18 mouse cellular contexts compared by ENCODE assay signal in the genomic region with DNA sequence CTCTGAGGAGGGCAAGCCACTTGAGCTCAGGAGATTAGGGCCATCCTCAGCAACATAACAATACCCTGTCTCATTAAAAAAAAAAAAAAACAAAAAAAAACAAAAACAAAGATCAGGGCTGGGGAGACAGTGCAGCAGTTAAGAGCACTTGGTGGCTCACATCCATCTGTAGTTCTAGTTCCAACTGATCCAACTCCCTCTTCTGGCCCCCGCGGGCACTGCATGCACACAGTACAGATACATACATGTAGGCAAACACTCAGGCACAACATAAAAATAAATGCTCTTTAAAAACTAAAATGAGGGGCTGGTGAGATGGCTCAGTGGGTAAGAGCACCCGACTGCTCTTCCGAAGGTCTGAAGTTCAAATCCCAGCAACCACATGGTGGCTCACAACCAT. TPM values are rescaled to one million over a fixed set of nuclear protein-coding genes. Genes with fewer than 3 reads are reported as not detected.
DNase-seq lines count a peak whose midpoint lies in the region; ATAC-seq and TF ChIP-seq lines count a peak whose summit lies in the region.
"Had no signal": no experiment of that assay in that cellular context is flagged by ENCODE, and none has a peak within 500 bp of the region (broad histone marks: within the 10 kb centered on the region; RNA-seq: fewer than 3 reads in every experiment).

No protein-coding gene starts in this region.

- 80% methylated on average over 4 of the region's 4 CpGs for WGBS in liver, embryonic 14.5 days (ENCODE audit: insufficient replicate concordance)
- 91% methylated on average over 4 of the region's 4 CpGs for WGBS in liver, embryonic 11.5 days
- 97% methylated on average over 4 of the region's 4 CpGs for WGBS in thymus, adult 2 months

- no peak overlapping the region for H3K27ac ChIP-seq in liver, embryonic 14.5 days
- no peak overlapping the region for H3K27ac ChIP-seq in liver, embryonic 11.5 days (ENCODE audit: low read depth, low read length)
- H3K27ac ChIP-seq in thymus, adult 2 months (ENCODE audit: control insufficient read depth, insufficient read depth, low read length) = no peak overlapping the region
- H3K27ac ChIP-seq: forebrain, embryonic 12.5 days; hindbrain, embryonic 15.5 days; midbrain, embryonic 12.5 days had no signal

- no peak for TF ChIP-seq EP300 in liver, embryonic 14.5 days (IDR thresholded peaks at IDR 0.05; ENCODE audit: low read depth)

- H3K4me2 ChIP-seq in liver, embryonic 14.5 days (ENCODE audit: low read depth) = no peak overlapping the region
- no peak overlapping the region for H3K4me2 ChIP-seq in liver, embryonic 11.5 days
- H3K4me2 ChIP-seq: forebrain, embryonic 12.5 days; heart, embryonic 11.5 days; hindbrain, embryonic 15.5 days; midbrain, embryonic 12.5 days had no signal

- no peak overlapping the region for H3K4me3 ChIP-seq in liver, embryonic 14.5 days (ENCODE audit: insufficient read depth in 1 of 2, low read depth in 2 of 2, low read length in 2 of 2)
- no peak overlapping the region for H3K4me3 ChIP-seq in liver, embryonic 11.5 days (ENCODE audit: low read depth, low read length)
- H3K4me3 ChIP-seq in thymus, adult 2 months (ENCODE audit: control insufficient read depth, insufficient read depth, low read length) = no peak overlapping the region
- H3K4me3 ChIP-seq: forebrain, embryonic 12.5 days; hindbrain, embryonic 15.5 days; midbrain, embryonic 12.5 days; myocyte had no signal

- no peaks in the 10 kb centered on the region for H3K27me3 ChIP-seq in liver, embryonic 14.5 days (ENCODE audit: control insufficient read depth, insufficient read depth, low read length)
- H3K27me3 ChIP-seq in liver, embryonic 11.5 days (replicated peaks; ENCODE audit: control insufficient read depth, insufficient read depth, low read length) = no peaks in the 10 kb centered on the region
- no peaks in the 10 kb centered on the region for H3K27me3 ChIP-seq in thymus, adult 2 months (ENCODE audit: control insufficient read depth, insufficient read depth, low read length)
- H3K27me3 ChIP-seq: forebrain, embryonic 12.5 days; hindbrain, embryonic 15.5 days; midbrain, embryonic 12.5 days had no signal

- ATAC-seq in CD4-positive, CD25-positive, alpha-beta regulatory T cell, adult 4 months = no peak
- no peak for ATAC-seq in liver, embryonic 14.5 days (ENCODE audit: insufficient read depth)
- ATAC-seq in liver, embryonic 11.5 days (replicated peaks; ENCODE audit: low FRiP score) = no peak

- DNase-seq in CD4-positive, CD25-positive, alpha-beta regulatory T cell, adult 2 months (ENCODE audit: low read depth, low spot score) = peak; percentile 41
- no peak for DNase-seq in liver, embryonic 14.5 days (ENCODE audit: low read depth in 3 of 3, low spot score in 3 of 3)
- no peak for DNase-seq in liver, embryonic 11.5 days (ENCODE audit: low spot score)
- DNase-seq in thymus, postnatal 4 days = peak; percentile 59
- no peak for DNase-seq in thymus, adult 2 months
- no peak for DNase-seq in urinary bladder, postnatal 4 days (ENCODE audit: low spot score in 2 of 2)
- no peak for DNase-seq in layer of hippocampus, adult 9-10 months (ENCODE audit: low spot score)
- DNase-seq: adrenal gland, adult 8-10 months; cerebellum, adult 11 months; gastrocnemius, postnatal 36 days; kidney, adult 18-20 months; lung, postnatal 36 days had no signal

- no peaks in the 10 kb centered on the region for H3K4me1 ChIP-seq in liver, embryonic 14.5 days (replicated peaks; ENCODE audit: control insufficient read depth in 2 of 2, insufficient read depth in 2 of 2, low read length in 1 of 2)
- no peaks in the 10 kb centered on the region for H3K4me1 ChIP-seq in liver, embryonic 11.5 days (replicated peaks; ENCODE audit: control insufficient read depth, insufficient read depth, low read length)
- no peaks in the 10 kb centered on the region for H3K4me1 ChIP-seq in thymus, adult 2 months (replicated peaks; ENCODE audit: control insufficient read depth, insufficient read depth, low read length)
- H3K4me1 ChIP-seq: forebrain, embryonic 12.5 days; hindbrain, embryonic 15.5 days; midbrain, embryonic 12.5 days had no signal

- no peak overlapping the region for H3K9ac ChIP-seq in liver, embryonic 14.5 days (replicated peaks)
- H3K9ac ChIP-seq in liver, embryonic 11.5 days (ENCODE audit: low read depth, low read length) = no peak overlapping the region
- H3K9ac ChIP-seq: forebrain, embryonic 12.5 days; hindbrain, embryonic 15.5 days; midbrain, embryonic 12.5 days had no signal

- H3K9me3 ChIP-seq in liver, embryonic 14.5 days (ENCODE audit: control insufficient read depth, low read length) = no peaks in the 10 kb centered on the region
- no peaks in the 10 kb centered on the region; the same call in 1 of the 2 replicates for H3K9me3 ChIP-seq in liver, embryonic 11.5 days (ENCODE audit: control insufficient read depth, low read length)
- H3K9me3 ChIP-seq: forebrain, embryonic 12.5 days; hindbrain, embryonic 15.5 days; midbrain, embryonic 12.5 days had no signal

- TF ChIP-seq CTCF in liver, embryonic 14.5 days (IDR thresholded peaks at IDR 0.05; ENCODE audit: low read depth) = peak; percentile 51
- no peak for TF ChIP-seq CTCF in thymus, adult 2 months (IDR thresholded peaks at IDR 0.05; ENCODE audit: borderline replicate concordance, control insufficient read depth, extremely low read depth, insufficient read depth, low read length, poor library complexity)

- no peaks in the 10 kb centered on the region for H3K36me3 ChIP-seq in liver, embryonic 14.5 days (replicated peaks; ENCODE audit: control insufficient read depth, insufficient read depth, low read depth)
- H3K36me3 ChIP-seq in liver, embryonic 11.5 days (ENCODE audit: control insufficient read depth, insufficient read depth, low read length) = no peaks in the 10 kb centered on the region
- H3K36me3 ChIP-seq in thymus, adult 2 months (ENCODE audit: control insufficient read depth, insufficient read depth, low read length) = no peaks in the 10 kb centered on the region
- H3K36me3 ChIP-seq: forebrain, embryonic 12.5 days; hindbrain, embryonic 15.5 days; midbrain, embryonic 12.5 days had no signal

- no peak for TF ChIP-seq POLR2A in thymus, adult 2 months (IDR thresholded peaks at IDR 0.05; ENCODE audit: control insufficient read depth, extremely low read depth, insufficient read depth, low read length, poor library complexity)

RNA-seq across cellular contexts. Expression of a gene that starts 34.2 kb away (rescaled TPM):
- 10 to 100 TPM; 41.7 to 42.6 TPM for polyA plus RNA-seq in CD4-positive, CD25-positive, alpha-beta regulatory T cell, adult 4 months (2017; shearing (Covaris generic))
- 15.0 and 23.7 TPM in 2 replicates for polyA plus RNA-seq in liver, embryonic 14.5 days (2012; rRNA removed)
- 24.3 and 36.1 TPM in 2 replicates for polyA plus RNA-seq in liver, embryonic 14.5 days (2014; fragmentation: Nextera tagmentation; extraction: Ambion mirVana)
- 52.2 and 54.7 TPM in 2 replicates for polyA plus RNA-seq in liver, embryonic 11.5 days (2014; fragmentation: Nextera tagmentation; extraction: Ambion mirVana)
- polyA plus RNA-seq in thymus, adult 2 months (2012; rRNA removed) = 24.6 and 25.4 TPM in 2 replicates

Comparison
In these comparisons a context has a peak if more than half of its experiments do, and no peak if none do; other contexts are left out.
1. DNase-seq: peak in CD4-positive, CD25-positive, alpha-beta regulatory T cell, adult 2 months (single experiment) and thymus, postnatal 4 days (single experiment); none in liver, embryonic 14.5 days (0 of 3), liver, embryonic 11.5 days (single experiment), thymus, adult 2 months (single experiment), urinary bladder, postnatal 4 days (0 of 2) and layer of hippocampus, adult 9-10 months (single experiment).